Mouse (Mus musculus) ovary, postnatal 10 days (tissue): ENCODE results near the gene Klhl13.

Experiments
- DNase-seq: peaks from one replicate; pipeline ENCODE4 v3.0.0; 2022; ENCODE audit warnings: low spot score

The Klhl13 gene

DNA sequence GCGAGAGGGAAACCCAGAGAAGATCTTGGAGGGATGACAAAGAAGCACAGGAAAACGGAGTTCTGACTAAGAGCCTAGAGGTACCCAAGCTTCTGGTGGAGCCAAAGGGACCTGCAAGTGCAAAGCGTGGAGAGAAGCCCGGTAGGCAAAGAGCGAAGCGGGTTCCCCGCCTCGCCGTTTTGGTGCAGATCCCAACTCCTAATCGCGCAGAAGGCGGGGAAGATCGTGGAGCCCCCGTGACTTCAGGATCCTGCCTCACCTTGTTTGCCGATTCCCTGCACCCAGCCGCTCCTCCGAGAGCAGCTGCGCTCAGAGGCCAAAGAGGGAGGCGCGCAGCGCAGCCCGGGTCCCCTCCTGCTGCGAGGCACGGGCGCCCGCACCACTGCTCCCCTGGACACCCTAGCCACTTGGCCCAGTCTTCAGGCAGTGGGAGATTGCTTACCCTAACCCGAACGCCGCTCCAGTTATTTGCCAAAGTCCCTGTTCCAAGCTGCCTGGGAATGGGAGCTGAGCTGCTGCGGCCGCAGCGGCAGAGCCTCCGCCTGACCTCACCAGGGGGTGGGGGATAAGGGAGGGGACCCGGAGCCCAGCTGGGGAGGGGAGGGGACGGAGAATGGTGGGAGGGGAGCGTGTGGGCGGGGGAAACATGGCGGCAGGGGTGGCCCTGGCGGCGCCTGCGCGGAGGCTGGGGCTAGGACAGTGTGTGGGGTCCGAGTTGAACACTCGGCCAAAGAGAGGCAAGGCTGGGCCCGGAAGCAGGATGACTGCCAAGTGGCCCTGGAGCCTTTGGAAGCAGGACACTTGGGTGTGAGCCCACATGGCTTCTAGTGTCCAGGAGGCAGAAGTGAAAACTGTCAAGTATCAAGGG lies at the start of gene Klhl13:
Gene Klhl13, minus strand, starts transcription at position 569 of the 868 bp plus-strand sequence.
- DNase-seq = peak; percentile 27

- no peak for DNase-seq
Observed at GRCm38 (mm10) chrX:23409296-23410149, 44.6 kb upstream of the Klhl13 start.

DNA sequence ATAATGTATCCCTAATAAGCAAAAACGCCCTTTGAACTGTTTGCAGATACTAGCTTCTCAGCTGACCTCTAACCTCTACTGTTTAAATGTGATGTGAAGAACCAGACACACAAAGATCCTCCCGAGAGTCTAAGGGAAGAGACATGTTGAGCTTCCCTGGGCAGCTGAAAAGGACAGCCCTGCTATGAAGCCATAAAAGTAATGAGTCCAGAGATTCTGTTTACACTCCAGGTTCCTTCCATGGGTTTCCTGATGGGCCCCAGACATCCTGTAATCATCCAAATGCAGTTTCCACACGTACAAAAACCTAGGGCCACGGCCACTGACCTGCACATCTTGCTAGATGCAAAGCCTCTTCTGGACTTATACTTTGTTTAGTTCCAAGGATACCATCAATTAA lies 23.8 kb upstream of the Klhl13 start:
- DNase-seq = no peak

- no peak for DNase-seq
Observed at GRCm38 (mm10) chrX:23363441-23363840, 1.4 kb downstream of the Klhl13 start.

DNA sequence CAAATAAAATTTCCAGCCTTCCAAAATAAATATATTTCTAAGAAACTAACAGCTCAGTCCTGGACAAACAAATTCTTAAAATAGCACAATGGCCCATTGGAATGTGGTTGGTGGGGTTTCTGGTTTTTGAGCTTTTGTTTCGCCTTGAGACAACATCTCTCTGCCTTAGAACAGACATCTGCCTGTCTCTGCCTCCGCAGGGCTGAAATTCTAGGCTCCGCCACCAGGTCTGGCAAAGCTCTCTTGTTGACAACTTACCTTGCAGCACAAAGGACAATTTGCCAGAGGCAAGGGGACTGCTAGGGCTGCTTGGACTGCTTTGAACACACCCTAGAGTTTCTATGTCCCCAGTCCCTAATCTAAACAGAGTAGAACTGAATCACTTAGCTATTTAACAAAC lies 4.4 kb downstream of the Klhl13 start:
- no peak for DNase-seq

DNA sequence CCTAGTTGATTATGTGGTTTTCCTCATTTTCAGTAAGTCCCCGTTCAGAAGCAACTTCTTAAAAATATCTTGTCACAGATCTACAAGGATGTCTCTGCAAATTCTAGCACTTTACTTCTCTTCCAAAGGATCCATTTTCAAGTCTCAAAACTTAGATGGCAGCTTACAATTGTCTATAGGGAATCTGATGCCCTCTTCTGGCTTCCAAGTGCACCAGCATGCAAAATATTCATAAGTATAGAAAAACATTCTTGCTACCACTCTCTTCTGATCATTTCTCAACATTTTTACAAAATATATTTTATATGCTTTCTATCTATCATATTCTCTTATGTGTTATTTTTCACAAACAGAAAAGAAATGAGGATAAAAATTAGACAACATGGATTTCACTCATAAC lies 14.8 kb downstream of the Klhl13 start:
- DNase-seq = no peak

- DNase-seq = no peak
Observed at GRCm38 (mm10) chrX:23328116-23328515, 36.8 kb downstream of the Klhl13 start.

GRCm38 (mm10) chrX:23318857-23319256 lies 46.0 kb downstream of the Klhl13 start:
- no peak for DNase-seq

- DNase-seq = no peak
Observed at GRCm38 (mm10) chrX:23295952-23296598, 68.8 kb downstream of the Klhl13 start.

DNA sequence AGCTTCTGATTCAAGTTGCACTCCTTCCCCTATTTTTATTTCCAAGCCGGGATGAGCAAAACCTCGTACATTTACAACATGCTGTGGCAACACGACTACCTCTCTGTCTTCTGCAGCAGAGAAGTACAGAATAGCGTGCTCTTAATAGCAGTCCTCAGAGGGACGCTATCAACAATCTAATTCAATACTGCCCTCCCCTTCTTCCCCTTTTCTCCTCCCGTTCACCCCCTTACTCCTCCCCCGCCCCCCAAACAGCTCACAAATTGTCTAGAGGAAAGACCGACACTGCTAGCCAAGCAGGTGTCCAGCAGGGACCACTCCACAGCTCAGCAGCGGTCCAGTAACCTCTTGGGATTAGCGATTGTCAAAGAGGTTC lies 79.5 kb downstream of the Klhl13 start:
- no peak for DNase-seq

DNA sequence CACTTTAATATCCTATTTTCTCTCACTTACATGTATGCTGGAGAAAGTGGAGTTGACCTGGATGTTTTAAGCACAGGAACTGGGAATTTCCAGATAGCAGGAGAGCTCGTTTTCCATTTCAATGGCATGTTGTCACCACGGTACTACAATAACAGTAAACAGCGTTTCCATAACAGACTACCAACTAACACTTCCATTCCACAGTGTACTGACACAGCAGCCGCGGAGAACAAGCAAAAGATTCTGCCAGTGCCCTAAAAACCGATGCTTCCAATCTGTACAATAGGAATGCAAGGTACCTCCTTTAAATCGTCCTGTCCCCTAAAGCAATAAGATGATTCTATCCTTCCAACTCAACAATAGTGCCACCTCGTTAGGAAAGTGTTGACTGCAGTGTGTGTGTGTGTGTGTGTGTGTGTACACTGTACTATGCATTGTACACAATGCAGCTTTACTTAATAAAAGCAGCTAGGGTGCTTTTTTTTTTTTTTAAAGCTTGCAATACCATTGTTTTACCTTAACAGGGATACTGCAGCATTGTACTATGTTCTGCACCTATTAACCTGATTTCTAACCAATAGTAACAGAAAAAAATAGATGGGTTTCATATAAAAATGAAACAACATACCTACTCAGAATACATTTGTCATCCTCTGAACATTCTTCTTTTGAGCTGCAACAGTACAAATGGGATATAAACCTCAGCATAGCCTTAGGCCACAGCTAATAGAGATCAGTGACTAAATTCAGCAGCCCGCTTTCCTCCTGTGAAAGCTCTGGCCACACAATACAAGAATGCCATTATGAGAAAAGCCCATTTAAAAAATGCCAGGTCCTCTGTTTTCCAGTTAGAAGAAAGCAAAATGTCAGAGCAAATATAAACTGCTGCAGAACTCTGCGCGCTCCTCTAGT lies 80.1 kb downstream of the Klhl13 start:
- no peak for DNase-seq

DNA sequence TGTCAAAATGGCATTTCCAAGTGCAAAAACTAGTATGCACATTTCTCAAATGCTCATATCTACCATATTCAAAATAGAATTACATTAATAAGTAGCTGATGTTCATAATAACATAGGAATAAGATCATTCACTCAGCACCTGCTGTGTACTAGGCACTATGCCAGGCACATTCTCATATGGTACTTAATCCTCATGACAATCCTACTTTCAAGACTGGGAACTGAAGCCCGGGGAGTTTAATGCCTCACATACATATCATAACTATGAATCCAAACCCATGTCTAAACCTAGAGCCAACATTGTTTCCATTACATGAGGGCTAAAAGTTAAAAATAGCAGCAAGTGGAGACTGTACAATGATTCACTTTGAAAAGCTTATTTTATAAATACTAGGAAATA lies 97.3 kb downstream of the Klhl13 start:
- no peak for DNase-seq

DNA sequence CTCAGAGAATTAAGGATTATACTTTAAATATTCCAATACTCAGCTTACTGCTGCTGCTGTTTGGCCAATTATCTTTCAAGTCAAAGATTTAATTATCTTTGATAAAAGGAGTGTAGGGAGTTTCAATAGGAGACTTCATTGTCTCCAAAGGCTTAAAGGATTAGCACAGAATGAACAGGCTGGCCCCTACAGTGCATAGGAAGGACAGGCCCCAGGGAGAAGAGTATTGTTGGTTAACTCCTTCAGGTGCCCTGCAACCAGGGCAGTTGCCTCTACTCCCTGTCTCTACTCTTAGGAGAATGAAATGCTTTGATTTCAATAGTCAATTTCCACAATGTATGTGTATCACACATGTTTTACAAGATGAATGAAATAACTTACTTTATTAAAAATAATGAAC lies 116.1 kb downstream of the Klhl13 start:
- DNase-seq = no peak
